Mouse (Mus musculus): ENCODE data around the gene Xpo5.

Gene Xpo5

DNA sequence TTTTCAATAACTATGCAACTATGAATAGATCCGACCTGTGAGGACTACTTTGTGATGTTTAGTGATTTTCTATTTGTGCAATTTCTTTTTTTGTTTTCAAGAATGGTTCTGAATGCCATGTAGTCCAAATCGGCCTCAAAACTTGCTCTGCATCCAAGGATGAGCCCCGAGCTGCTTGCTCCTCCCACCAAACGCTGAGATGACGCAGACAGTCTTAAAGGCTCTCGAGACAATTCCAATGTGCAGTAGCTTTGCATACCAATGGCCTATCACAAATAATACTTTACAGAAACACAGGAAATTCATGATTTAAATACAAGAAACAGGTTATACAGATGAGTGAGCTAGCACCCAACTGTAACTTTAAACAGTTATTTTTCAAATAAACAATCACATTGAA lies 1.4 kb upstream of the Xpo5 start:
- peak; percentile 34 for DNase-seq (ENCODE audit: low spot score)

DNA sequence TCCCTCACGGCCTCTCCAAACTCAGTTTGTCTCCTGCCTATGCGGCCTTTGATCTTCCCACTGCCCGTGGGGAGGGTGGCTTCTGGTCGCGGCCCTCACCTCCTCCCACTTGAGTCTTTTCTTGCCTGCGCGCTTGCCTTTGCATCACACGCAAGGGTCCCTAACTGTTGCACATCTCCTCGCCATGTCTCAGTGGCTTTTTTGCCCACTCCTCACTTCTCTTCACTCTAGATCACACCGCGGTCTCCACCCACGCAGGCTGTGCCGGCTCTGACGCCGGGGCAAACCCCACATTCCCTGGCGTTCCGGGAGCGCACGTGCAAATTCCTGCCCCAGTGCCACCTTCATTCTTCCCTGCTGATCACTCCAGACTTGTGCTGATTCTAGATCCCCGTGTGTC lies 496 bp downstream of the Xpo5 start:
- peak; percentile 23 for DNase-seq (ENCODE audit: low spot score)

DNA sequence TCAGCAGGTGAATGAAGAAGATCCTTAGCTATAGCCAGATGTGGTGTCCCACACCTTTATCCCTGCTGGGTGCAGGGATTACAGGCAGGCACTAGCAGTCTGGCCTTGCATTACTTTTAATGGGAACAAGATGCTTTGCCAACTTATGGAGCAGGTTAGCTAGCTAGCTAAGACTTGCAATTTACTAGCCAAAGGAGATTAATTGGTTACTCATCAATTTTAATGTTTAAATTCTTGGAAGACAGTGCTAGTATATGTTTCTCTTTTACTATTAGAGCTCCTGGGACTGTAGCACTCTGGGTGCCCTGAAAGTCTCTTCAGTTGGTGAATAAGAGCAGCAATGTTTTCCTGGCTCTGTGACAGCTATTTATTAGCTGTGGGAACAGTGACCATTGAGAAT lies 4.1 kb downstream of the Xpo5 start:
- no peak for DNase-seq (ENCODE audit: low spot score)

DNA sequence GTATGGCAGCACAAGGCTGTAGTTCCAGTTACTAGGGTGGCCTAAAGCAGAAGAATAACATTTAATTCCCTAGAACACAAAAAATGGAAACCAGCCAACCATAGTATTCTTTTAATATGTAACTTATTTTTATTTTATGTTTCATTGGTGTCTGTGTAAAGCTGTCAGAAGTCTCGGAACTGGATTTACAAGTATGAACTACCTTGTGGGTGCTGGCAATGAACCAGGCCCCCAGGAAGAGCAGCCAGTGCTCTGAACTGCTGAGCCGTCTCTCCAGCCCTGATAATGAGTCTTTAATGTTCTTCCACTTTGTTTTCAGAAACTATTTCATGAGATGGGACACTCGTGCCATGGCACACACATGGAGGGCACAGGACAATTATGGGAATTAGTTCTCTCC lies 8.0 kb downstream of the Xpo5 start:
- no peak for DNase-seq (ENCODE audit: low spot score)

DNA sequence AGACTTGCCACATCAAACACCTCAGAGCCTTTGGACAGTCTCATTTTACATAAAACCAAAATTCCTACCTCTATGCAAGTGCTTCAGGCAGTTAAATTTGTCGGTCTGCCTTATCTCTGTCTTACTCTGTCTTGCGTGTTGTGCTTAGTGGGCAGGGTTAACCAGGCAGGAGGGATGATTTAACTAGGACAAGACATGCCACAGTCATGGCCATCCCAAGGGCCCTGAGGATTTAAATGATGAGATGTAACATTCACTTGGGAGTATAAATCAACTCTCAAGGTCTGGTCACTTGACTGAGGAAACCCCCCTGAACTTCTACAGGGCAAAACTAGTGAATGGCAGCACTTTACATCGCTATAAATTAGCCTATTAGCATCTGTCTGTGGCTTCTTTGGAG lies 19.0 kb downstream of the Xpo5 start:
- DNase-seq (ENCODE audit: low spot score): no peak

DNA sequence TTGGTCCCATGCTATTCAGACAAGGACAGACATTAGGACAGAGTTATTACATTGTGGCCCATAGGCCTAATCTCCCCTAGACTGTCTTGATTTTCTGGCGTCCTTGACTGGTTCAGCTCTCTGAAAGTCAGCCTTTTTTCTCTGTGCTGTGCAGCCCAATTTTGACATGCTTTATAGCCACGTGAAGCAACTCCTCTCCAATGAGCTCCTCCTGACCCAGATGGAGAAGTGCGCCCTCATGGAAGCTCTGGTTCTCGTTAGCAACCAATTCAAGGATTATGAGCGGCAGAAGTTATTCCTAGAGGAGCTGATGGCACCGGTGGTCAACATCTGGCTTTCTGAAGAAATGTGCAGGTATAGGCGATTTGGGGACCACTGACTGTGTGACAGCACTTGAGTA lies 25.0 kb downstream of the Xpo5 start:
- no peak for DNase-seq (ENCODE audit: low spot score)

DNA sequence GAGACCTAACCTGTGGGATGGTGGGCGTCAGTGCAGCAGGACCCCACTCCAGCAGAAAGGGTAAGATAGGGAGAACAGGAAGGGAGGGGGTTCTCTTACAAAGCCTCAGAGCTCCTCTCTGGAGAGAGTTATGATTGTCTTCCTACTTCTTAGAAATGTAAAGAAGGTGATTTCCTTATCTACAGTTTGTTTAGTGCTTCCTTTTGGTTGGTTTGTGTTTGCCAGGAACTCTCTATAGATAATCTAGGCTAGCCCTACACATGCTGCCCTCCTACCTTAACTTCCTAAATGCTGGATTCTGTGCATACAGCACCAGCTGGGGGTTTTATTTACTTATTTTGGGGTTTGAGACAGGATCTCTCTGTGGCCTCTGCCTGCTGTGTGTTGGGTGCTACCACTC lies 33.5 kb downstream of the Xpo5 start:
- no peak for DNase-seq (ENCODE audit: low spot score)

DNA sequence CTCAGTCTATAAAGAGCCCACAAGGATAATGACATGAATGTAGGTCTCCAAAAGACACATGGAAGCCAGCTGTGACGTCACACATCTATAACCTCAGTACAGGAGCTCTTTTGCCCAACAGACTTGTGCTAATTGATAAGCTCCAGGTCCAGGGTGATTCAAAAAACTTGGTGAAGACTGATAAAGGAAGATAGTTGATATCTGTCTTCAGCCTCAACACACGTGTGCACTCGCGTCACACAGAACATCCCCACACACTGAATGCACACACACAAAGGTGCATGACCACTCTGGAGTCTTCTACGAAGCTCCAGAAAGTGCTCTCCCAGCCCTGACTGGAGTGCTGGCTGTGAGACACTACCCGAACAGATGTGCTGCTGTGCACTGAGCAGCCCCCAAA lies 34.5 kb downstream of the Xpo5 start:
- DNase-seq (ENCODE audit: low spot score): no peak

DNA sequence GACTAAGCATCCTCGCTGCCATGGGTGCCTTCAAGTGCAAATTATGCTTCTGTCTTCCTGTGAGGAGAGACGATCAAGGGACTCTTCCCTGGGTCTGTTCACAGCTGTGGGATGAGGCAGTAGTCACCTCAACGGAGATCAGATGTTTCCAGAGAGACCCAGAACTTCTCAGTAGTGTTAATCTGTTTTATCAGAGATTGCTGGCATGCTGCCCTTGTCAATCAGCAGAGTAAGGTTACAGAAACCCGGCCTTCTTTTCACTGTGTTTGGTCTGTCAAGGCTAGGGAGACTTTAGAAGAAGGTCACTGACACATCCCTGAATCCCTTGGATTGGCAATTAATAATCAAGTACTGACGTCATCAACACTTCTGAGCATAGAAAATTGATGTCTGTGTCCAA lies 34.9 kb downstream of the Xpo5 start:
- no peak for DNase-seq (ENCODE audit: low spot score)

DNA sequence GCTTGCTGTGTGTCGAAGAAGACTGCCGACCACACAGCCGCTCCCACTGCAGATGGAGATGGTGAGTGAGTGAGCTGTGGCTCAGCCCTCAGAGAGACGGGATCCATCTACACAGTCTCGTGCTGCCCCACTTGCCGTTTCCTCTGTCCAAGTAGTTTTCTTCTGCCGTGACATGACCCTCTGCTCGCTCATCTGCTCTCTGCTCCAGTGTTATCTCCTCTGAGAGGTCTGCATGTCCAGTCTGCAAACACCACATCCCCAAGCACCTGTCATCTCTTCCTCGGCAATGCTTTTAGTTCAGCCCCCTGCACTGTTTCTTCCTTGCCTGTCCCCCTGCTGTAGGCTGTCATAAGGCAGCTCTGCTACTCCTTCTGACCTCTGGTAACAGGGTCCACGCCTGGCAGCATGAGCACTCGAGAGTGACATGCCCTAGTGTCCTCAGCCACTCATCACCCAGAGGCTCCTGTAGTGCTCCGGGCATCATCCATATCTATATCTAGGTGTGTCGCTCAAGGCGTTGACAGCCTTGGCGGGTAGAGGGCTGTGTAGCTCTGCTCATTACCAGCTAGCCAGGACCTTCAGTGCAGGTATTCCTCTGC lies 37.0 kb downstream of the Xpo5 start:
- no peak for DNase-seq (ENCODE audit: low spot score)

DNA sequence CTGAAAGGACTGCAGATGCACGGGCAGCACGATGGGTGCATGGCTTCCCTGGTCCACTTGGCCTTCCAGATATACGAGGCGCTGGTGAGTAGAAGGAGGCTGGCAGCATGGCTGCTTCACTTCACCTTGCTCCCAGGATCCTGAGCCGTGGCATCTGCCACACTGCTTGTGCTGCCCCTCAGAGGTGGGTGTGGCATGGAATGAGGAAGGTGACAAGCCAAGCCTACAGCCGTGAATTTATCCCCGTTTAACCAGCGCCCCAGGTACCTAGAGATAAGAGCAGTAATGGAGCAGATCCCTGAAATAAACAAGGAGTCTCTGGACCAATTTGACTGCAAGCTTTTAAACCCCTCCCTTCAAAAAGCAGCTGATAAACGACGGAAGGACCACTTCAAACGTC lies 38.9 kb downstream of the Xpo5 start:
- no peak for DNase-seq (ENCODE audit: low spot score)

DNA sequence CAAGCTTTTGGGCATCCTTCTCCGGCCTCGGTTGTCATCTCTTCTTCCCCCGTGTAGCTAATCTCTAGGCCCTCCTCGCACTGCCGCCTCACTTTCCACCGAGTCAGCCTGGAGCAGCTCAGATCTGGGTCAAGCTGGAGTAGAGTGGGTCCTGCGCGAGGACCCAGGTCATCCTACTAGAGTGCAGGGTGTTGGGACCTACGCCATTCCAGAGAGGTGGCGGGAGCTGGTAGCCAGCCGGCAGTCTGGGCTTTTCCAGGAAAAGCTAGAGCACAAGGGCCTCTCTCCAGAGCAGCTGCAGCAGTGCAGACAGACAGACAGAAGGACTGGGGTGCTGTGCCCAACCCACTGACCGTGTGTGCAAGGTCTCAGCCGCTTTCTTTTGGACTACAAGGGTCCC lies 39.7 kb downstream of the Xpo5 start:
- no peak for DNase-seq (ENCODE audit: low spot score)

DNA sequence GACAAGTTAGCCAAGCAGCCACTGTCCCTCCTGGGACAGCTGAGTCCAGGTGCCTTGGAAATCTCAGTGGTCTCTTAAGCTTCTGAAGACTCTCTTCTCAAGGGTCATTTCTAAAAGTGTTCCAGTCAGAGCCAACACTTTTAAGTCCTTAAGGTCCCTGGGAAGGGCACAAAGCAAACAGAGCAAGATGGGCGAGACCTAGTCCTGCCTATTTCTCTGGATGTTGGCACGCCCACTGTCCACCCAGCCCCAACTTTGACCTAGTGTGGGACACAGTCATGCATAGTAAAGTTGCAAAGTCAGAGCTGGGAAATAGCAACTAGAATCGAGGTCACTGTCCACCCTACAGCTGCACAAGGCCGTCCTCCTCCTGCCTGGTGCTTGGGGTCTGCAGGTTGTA lies 40.4 kb downstream of the Xpo5 start:
- DNase-seq (ENCODE audit: low spot score): no peak

DNA sequence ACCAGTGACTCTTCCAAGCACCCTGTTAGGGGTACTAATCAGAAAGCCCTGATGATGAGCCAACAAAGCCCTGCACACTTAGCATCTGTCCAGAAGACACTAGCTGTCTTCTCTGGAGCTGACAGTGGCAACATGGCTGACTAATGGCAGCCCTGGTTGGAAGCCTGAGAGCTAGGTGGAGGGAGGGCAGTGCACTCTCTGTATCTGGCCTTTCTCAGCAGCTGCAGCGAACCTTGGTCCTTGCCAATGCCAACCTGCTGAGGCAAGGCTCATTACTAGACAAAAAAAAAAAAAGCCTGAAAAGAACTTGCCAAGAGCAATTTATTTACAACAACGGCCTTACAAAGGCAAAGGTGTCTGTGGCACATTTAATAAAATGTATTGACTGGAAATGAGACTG lies 41.0 kb downstream of the Xpo5 start:
- no peak for DNase-seq (ENCODE audit: low spot score)

DNA sequence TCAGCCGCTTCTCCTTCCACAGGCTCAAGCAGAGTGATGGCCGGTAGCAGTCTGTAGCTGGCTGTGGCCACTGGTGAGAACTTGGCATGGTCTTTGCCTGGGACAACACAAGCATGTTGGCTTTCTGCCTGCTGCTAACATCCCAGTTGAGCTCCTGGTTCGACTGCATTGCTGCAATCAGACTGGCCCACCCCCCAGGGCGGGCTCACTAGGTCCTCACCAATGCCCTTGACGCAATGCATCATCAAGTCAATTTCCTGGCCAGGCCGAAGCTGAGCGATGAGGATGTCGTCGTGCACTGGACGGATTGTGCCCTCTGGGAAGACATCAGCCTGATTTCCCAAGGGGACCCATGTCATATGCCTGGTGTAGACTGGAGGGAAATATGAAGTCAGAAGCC lies 42.0 kb downstream of the Xpo5 start:
- DNase-seq (ENCODE audit: low spot score): no peak

DNA sequence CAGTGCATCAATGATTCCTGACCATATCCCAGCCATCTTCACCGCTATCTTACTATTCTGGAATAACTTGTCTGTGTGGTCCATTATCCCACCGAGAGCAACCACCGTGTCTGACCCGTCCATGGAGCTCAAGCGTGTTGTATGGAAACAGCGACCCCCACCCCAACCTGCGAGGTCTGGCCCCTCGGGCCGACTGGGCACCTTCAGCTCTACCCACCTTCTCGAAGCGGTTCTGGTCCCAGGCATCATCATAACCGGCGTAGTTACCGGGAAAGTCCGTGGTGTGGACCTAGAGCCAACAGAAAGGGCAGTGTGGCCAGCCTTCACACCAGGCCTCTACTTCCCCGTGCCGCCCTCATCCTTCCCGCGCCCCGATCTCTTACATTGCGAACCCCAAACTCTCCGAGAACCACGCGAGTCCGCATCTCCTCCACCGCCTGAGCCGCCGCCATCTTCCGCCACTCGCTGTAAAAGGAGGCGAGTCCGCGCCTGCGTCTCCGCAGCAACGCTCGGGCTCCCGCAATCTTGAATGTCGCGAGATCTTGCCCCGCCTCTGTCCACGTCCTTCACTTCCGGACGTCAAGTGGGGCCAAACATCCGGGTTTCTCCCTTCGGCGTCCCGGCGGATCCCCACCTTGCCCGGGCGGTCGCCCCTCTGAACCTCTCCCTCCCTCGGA lies 45.1 kb downstream of the Xpo5 start, which contains the start of the genes Polr1c and Yipf3:
TSS of gene Polr1c (minus strand) at position 543 of the 677 bp plus-strand sequence.
TSS of gene Yipf3 (plus strand) at position 569 of the 677 bp plus-strand sequence.
- DNase-seq (ENCODE audit: low spot score): peak; percentile 89

DNA sequence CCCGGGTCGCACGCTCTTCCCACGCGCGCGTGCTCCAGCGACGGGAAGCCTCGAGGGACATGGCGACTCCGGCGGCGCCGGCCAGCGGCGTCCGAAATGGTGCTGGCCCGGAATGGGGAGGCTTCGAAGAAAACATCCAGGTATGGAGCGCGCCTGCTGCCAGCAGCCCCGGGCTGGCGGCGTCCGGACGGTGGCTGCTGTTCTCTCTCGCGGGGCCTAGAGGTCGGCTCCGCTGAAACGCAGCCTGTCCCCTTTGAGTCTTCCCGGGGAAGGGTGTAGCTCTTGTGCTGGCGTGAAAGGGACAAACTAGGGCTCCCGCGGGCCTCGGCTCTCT lies 45.6 kb downstream of the Xpo5 start:
- no peak for DNase-seq (ENCODE audit: low spot score)

DNA sequence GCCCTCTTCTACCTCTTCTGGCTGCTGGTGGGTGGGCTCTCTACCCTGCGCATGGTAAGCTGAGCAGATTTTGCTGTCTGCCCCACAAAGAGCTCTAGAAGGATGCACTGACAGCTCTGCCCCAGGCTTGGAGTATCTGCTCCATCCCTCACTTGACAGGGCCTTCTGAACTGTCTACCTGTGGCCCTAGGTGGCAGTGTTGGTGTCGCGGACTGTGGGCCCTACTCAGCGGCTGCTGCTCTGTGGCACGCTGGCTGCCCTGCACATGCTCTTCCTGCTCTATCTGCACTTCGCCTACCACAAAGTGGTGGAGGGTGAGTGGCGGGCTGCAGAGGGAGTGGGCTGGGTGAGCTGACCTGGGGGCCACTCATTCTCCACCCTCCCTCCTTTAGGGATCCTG lies 48.6 kb downstream of the Xpo5 start:
- DNase-seq (ENCODE audit: low spot score): no peak

DNA sequence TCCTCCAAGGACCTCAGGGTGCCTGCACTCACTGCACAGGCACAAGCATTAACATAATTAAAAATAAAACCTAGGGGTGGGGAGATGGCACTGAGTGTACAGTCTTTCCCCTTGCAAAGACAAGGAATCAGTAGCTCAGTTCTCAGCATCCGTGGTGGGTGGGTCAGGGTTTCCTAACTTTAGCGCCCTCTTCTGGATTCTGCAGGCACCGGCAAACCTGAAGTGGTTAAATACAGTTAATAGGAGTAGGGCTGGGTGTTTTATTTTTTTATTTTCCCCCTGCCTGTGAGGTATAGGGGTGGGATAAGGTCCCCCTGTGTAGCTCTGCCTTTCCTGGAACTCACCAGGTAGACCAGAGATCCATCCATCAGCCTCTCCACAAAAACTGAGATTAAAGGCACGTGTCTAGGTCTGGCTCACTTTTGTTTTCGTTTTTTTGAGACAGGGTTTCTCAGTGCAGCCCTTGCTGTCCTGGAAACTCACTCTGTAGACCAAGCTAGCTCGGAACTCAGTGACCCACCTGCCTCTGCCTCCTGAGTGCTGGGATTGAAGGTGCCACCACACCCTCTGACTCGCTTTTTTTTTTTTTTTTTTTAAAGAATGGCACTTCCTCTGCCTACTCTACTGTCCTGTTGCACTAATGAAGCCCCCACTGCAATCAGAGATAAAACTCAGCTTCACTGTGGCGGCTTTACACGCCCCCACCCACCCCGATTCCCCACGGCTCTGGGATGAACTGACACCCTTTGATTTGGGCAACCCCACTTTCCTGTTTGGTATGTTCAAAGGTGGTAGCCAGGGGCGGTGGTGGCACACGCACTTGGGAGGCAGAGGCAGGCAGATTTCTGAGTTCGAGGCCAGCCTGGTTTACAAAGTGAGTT lies 50.2 kb downstream of the Xpo5 start:
- peak; percentile 56 for DNase-seq (ENCODE audit: low spot score)

DNA sequence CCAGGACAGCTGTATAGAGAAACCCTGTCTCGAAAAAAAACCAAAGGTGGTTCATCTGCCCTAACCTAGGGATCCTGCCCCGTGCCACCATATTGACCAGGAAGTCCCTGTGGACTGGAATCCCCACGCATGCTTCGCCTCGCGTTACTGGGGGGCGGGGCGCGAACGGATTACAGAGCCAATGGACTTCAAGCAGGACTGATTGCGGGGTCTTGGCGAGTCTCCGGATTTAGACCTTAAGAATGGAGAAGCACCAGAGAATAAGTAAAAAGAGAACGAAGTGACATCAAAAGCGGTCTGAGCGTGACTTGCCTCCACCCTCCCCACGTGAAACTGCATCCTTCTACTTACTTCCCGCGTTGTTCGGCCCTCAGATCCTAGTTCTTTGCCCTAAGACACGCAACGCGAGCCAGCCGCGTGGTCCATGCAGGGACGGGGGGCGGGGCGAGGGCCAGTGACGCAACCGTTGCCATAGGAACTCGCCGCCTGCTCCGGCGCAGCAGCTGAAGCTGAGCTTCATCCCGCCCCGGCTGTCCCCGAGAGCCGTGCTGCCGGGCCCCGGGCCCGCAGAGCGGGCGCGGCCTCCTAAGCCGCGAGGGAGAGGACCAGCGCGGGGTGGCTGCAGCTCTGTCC lies 51.0 kb downstream of the Xpo5 start, which contains the start of gene Lrrc73:
TSS of gene Lrrc73 (plus strand) at position 80 of the 633 bp plus-strand sequence.
- DNase-seq (ENCODE audit: low spot score): peak; percentile 74

DNA sequence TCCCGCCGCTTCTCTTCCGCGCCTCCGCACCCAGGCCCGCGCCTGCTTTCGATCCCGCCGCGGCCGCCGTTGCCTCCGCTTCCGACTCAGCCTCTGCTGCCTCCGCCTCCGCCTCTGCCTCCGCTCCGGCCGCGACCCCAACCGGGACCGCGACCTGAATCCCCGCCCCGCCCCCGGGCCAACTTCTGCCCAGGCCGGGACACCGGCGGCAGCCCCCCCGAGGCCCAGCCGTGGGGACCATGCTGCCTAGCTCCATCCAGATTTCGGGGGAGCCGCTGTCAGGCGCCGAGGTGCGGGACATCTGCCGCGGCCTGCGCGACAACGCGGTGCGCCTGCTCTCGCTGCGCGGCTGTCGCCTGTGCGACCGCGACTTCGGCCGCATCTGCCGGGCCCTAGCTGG lies 51.5 kb downstream of the Xpo5 start:
- no peak for DNase-seq (ENCODE audit: low spot score)

DNA sequence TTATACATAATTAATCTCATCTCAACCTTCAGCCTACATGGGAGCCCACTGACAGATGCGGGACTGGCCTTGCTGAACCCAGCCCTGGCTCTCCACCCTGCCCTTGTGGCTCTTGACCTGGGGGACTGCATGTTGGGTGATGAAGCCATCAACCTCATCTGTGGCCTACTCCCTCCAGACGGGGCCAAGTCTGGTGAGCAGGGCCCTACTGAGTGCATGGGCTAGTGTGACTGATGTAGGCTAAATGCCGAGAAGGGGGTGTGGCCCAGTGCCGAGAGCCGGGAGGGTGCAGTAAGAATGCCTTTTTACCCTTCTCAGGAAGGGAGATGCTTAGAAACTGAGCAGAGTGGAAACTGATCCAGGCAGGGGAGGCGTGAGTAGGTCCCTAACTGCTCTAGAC lies 52.6 kb downstream of the Xpo5 start:
- no peak for DNase-seq (ENCODE audit: low spot score)
